Mouse (Mus musculus): ENCODE results near the gene Rrad. TPM values are rescaled to one million over a fixed set of nuclear protein-coding genes. Genes with fewer than 3 reads are reported as not detected.

Gene Rrad
- polyA plus RNA-seq, 1 experiment from 2014 or later: 3.0 TPM

DNA sequence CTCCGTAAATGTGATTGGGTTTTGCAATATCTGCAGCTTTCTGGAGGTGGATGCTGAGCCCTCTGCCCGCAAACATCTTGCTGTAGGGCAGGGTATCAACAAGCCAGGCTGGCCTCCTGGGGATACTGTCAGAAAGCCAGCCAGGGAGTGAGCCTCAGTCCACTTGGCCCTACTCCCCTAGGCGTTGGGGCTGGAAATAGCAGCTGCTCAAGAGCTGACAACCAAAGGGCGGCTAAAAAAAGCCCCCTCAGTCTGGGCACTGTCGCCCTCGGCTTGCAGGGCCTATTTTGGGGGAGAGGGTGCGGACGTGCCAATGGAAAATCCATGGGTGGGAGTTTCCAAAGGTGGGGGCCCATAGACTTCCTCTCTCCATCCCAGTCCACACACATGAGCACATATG lies 21.9 kb downstream of the Rrad start:
- Histone ChIP-seq H3K9ac (no peak overlapping the region), H3K27me3 (no peaks in the 10 kb centered on the region), H3K9me3 (no peaks in the 10 kb centered on the region), H3K4me1 (replicated peaks) (no peaks in the 10 kb centered on the region), H3K36me3 (no peaks in the 10 kb centered on the region), H3K4me2 (no peak overlapping the region), H3K4me3 (no peak overlapping the region), H3K27ac (replicated peaks) (no peak overlapping the region)
- ATAC-seq (ENCODE audit: low FRiP score, low read depth): no peak
- 68% methylated on average over 8 of the region's 8 CpGs for WGBS

DNA sequence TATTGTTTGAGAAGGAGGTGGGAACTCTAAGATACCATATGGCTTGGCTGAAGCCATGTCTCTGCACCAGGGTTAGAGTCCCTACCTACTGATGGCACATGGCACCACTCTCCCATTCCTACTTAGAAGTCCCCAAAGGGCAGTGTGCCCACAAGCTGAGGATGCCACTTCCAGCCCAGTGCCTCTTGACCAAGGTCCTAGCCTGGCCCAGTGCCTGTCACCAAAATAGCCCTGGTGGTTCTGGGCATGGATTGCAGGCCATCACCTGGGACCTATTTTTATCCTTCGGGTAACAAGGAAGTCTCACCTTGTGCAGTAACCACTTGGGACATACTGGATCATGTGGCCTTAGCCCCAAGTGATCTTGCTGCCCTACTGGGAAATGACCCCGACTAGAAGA lies 23.2 kb downstream of the Rrad start:
- Histone ChIP-seq H3K27me3 (no peaks in the 10 kb centered on the region), H3K27ac (replicated peaks) (no peak overlapping the region), H3K4me2 (no peak overlapping the region), H3K9me3 (no peaks in the 10 kb centered on the region), H3K4me1 (replicated peaks) (no peaks in the 10 kb centered on the region; the same call in 1 of the 2 replicates), H3K9ac (no peak overlapping the region), H3K4me3 (no peak overlapping the region), H3K36me3 (no peaks in the 10 kb centered on the region)
- 84% methylated on average over 2 of the region's 2 CpGs for WGBS
- ATAC-seq (ENCODE audit: low FRiP score, low read depth): no peak

DNA sequence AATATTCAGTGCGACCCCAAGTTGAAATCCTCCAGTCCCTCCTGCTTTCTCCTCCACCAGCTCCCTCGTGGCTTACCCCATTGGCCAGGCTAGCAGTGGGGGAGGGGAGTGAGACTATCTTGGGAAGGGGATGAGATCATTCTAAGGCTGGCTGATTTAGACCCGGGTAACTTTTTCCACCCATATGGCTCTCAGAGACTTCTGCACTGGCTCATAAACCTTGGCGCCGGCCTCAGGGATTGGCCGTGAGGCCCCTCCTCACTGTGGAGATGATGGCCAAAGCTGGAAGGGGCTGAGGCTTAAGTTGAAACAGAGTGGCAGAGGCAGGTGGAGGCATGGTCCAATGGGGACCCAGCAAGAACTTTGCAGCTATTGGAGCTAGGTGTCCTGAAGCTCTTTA lies 24.8 kb downstream of the Rrad start:
- H3K4me3 ChIP-seq: no peak overlapping the region
- no peaks in the 10 kb centered on the region for H3K9me3 ChIP-seq
- H3K4me1 ChIP-seq (replicated peaks): peaks cover 9% of the 10 kb centered on the region; the same call in 1 of the 2 replicates
- H3K27ac ChIP-seq (replicated peaks): no peak overlapping the region
- 58% methylated on average over 6 of the region's 6 CpGs for WGBS
- no peak overlapping the region for H3K9ac ChIP-seq
- H3K4me2 ChIP-seq: no peak overlapping the region
- peaks cover 6% of the 10 kb centered on the region; the same call in 1 of the 2 replicates for H3K27me3 ChIP-seq
- H3K36me3 ChIP-seq: no peaks in the 10 kb centered on the region
- no peak for ATAC-seq (ENCODE audit: low FRiP score, low read depth)

DNA sequence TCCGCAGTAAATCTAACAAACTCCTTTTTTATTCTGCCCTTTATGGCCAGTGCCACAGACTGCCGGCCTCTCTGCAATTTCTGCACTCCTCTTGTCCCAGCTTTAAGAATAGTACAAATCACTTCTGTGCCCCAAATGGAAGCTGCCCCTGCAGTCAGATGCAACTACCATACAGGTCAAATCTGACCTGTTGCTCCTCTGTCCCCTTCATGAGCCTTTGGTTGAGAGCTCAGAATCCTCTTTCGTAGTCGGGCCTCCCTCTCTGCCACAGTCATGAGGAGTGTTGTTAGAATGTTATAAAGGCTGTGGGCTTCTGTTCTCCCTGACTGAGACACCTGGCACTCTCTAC lies 27.9 kb downstream of the Rrad start:
- no peak for ATAC-seq (ENCODE audit: low FRiP score, low read depth)
- Histone ChIP-seq H3K36me3 (no peaks in the 10 kb centered on the region), H3K4me1 (replicated peaks) (peaks cover 9% of the 10 kb centered on the region; the same call in 1 of the 2 replicates), H3K27me3 (peaks cover 6% of the 10 kb centered on the region; the same call in 1 of the 2 replicates), H3K4me3 (no peak overlapping the region), H3K27ac (replicated peaks) (no peak overlapping the region), H3K9me3 (no peaks in the 10 kb centered on the region), H3K9ac (no peak overlapping the region), H3K4me2 (no peak overlapping the region; the same call in 1 of the 2 replicates)
- 72% methylated on average over 4 of the region's 4 CpGs for WGBS

DNA sequence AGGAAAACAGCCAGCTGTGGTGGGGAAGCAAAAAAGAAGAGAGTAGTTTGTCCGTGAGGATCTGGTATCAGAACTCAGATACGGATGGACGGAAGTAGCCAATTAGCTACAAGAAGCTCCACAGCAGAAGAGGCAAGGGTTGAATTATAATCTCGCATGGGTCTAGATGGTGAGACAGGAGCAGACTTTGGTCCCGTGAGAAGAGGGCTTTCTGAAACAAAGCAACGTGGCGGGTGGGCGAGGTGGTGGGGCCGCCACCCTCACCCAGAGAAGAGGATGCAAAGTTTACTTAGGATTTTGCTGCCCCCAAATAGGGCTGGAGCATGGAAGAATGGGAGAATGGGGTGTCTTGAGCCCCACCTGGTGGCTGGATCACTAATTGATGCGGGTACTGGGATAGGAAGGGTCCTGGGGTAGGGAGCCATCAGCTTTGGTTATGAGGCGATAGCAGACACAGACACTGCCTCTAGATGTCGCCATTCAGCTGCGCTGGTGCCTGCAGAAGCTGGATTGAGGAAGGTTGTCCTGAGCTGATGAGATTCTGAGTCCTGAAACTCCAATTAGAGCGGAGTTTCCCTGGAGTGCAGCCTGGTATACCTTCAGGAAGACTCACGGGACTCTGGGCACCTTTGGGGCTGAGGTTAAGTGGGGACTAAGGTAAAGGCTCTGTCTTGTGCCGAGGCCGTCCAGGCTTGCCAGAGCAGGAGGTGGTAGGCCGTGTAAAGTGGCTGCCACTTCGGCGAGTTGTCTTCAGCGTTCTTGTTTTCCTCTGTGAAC lies 28.5 kb downstream of the Rrad start:
- WGBS: 19% methylated on average over 21 of the region's 21 CpGs
- peak overlapping the region; percentile 25 for H3K4me3 ChIP-seq
- no peaks in the 10 kb centered on the region for H3K9me3 ChIP-seq
- H3K4me1 ChIP-seq (replicated peaks): peaks cover 9% of the 10 kb centered on the region; the same call in 1 of the 2 replicates
- H3K36me3 ChIP-seq: no peaks in the 10 kb centered on the region
- peak overlapping the region; percentile 5; the same call in 1 of the 2 replicates for H3K9ac ChIP-seq
- peak overlapping the region; percentile 63 for H3K4me2 ChIP-seq
- peak; percentile 94 for ATAC-seq (ENCODE audit: low FRiP score, low read depth)
- H3K27ac ChIP-seq (replicated peaks): no peak overlapping the region
- H3K27me3 ChIP-seq: peaks cover 6% of the 10 kb centered on the region; the same call in 1 of the 2 replicates

DNA sequence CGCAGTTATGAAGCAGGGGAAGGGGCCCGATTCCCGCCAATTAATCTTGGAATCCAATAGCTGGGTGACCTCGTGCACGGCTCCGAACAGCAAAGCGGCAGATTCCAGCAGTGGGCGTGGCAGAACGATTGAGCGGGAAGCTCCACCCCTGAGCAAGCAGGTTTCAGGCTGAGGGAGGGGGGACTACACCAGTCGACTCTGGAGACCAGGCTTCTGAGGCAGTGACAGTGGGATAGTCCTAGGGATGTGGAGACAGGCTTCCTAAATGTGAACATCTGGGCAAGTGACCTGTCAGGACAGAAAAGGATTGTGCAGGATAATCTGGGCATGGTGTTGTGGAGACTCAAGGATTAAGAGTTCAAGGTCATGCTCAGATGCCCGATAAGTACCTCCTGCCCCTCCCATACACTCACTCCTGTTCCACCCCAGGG lies 29.2 kb downstream of the Rrad start:
- H3K27me3 ChIP-seq: peaks cover 6% of the 10 kb centered on the region; the same call in 1 of the 2 replicates
- no peak overlapping the region for H3K27ac ChIP-seq (replicated peaks)
- peak overlapping the region; percentile 63 for H3K4me2 ChIP-seq
- H3K9ac ChIP-seq: peak overlapping the region; percentile 5; the same call in 1 of the 2 replicates
- H3K4me1 ChIP-seq (replicated peaks): peaks cover 9% of the 10 kb centered on the region; the same call in 1 of the 2 replicates
- no peaks in the 10 kb centered on the region for H3K9me3 ChIP-seq
- H3K36me3 ChIP-seq: no peaks in the 10 kb centered on the region
- WGBS: under 1% methylated on average over 12 of the region's 12 CpGs
- ATAC-seq (ENCODE audit: low FRiP score, low read depth): 0 out of 2 replicates have a peak, but pooled peaks have one; percentile 27
- H3K4me3 ChIP-seq: peak overlapping the region; percentile 25

DNA sequence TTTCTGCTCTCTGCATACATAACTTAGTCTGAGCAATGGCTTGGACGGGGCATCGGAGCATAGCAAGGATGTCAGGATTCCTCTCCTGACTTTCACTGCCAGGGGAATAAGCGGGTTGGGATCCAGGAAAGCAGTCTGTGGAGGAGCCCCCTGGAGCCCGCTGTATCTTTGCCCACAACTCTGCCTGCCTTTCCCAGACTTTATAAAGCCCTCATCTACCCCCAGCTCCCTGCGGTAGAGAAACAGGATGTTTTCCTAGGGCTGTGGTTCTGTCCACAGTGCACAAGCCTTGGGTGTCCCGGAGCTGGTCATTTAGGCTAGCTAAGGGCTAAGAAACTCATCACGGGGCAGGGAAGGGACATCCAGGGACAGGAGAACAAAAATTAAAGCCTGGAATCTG lies 29.7 kb downstream of the Rrad start:
- no peaks in the 10 kb centered on the region for H3K9me3 ChIP-seq
- H3K27ac ChIP-seq (replicated peaks): no peak overlapping the region
- H3K27me3 ChIP-seq: peaks cover 6% of the 10 kb centered on the region; the same call in 1 of the 2 replicates
- peak overlapping the region; percentile 63; the same call in 1 of the 2 replicates for H3K4me2 ChIP-seq
- no peak for ATAC-seq (ENCODE audit: low FRiP score, low read depth)
- H3K9ac ChIP-seq: no peak overlapping the region
- no peak overlapping the region for H3K4me3 ChIP-seq
- 25% methylated on average over 7 of the region's 7 CpGs for WGBS
- peaks cover 9% of the 10 kb centered on the region; the same call in 1 of the 2 replicates for H3K4me1 ChIP-seq (replicated peaks)
- no peaks in the 10 kb centered on the region for H3K36me3 ChIP-seq

DNA sequence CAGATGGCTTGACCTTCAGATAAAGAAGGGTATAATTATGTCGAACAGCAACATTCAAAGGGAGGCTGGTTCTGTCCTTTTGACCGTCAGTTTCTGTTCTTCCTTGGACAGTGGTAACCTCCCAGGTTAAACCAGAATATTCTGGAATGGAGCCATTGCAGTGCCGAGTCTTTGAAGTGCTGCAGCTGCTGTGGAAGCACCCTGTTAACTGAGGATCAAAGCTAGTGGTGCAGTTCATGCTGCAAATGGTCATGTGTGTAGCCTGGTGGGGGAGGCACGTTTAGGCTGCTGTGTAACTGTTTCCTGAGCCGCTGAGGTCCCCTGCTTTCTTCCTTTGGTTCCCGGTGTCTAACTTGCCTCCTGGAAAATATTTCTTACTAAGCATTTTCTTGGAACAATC lies 32.6 kb downstream of the Rrad start:
- H3K36me3 ChIP-seq: peaks cover 15% of the 10 kb centered on the region
- H3K27me3 ChIP-seq: peaks cover 6% of the 10 kb centered on the region; the same call in 1 of the 2 replicates
- H3K27ac ChIP-seq (replicated peaks): no peak overlapping the region
- H3K4me2 ChIP-seq: no peak overlapping the region
- no peaks in the 10 kb centered on the region for H3K9me3 ChIP-seq
- no peak for ATAC-seq (ENCODE audit: low FRiP score, low read depth)
- WGBS: 67% methylated on average over 6 of the region's 6 CpGs
- H3K4me1 ChIP-seq (replicated peaks): peaks cover 9% of the 10 kb centered on the region; the same call in 1 of the 2 replicates
- H3K9ac ChIP-seq: no peak overlapping the region
- H3K4me3 ChIP-seq: no peak overlapping the region

DNA sequence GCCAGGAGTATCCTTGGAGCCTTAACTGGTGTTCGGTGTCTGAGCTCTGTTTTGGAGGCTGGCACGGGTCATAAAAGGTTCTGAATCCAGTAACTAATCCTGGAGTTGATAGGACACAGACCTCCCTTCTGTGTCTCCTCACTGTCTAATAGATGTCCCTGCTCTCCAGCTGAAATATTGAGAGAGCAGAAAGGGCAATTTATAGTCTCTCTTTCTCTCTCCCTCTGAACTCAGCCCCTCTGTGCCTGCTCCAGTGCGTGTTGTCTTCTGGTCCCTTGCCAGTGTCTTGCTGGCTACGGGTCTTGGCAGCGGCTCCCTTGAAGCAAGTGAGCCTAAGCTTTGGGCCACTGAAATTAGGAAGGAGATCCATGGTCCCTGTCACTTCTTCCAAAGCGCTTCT lies 33.5 kb downstream of the Rrad start:
- H3K9me3 ChIP-seq: no peaks in the 10 kb centered on the region
- H3K27me3 ChIP-seq: peaks cover 6% of the 10 kb centered on the region; the same call in 1 of the 2 replicates
- no peak overlapping the region for H3K9ac ChIP-seq
- H3K27ac ChIP-seq (replicated peaks): no peak overlapping the region
- 79% methylated on average over 6 of the region's 6 CpGs for WGBS
- H3K4me1 ChIP-seq (replicated peaks): peaks cover 10% of the 10 kb centered on the region; the same call in 1 of the 2 replicates
- H3K4me3 ChIP-seq: no peak overlapping the region
- no peak overlapping the region for H3K4me2 ChIP-seq
- H3K36me3 ChIP-seq: peaks cover 15% of the 10 kb centered on the region
- ATAC-seq (ENCODE audit: low FRiP score, low read depth): no peak

DNA sequence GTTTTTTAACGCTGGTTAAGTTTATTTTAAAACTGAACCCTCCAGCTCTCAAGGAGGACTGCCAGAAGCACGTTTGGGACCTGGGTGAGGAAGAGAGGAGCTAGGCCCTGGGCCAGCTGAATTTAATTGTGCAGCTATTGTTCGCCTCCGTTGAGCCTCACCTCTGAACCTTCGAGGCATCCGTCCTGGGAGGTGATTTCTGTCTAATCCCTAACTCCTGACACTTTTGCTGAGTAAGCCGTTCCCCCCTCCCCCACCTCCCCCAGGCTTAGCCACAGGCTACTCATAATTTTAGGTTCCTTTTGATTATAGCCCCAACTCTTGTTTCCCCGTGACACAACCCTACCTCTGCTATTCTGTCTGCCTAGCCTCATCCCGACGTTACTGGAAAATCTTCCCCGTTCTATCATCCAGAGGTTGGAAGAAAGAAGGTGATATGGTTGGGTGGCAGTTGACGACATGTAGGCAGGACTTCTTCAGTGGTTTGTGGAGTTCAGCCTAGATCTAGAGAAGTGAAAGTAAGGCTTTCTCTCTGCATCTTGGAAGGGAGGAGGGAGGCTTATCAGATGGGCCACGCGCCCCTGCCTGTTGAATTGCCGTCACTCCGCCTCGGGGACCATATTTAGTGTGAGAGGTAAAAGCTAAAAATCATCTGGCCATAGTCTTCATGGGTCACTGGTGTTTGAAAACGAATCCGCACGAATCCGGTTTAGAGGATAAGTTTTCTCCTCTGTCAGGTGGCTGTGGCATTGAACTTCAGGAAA lies 35.2 kb downstream of the Rrad start:
- H3K27ac ChIP-seq (replicated peaks): no peak overlapping the region
- no peaks in the 10 kb centered on the region for H3K9me3 ChIP-seq
- H3K36me3 ChIP-seq: peaks cover 15% of the 10 kb centered on the region
- no peak overlapping the region for H3K9ac ChIP-seq
- no peak for ATAC-seq (ENCODE audit: low FRiP score, low read depth)
- no peaks in the 10 kb centered on the region for H3K27me3 ChIP-seq
- peaks cover 12% of the 10 kb centered on the region for H3K4me1 ChIP-seq (replicated peaks)
- H3K4me3 ChIP-seq: no peak overlapping the region
- WGBS: 88% methylated on average over 21 of the region's 21 CpGs
- H3K4me2 ChIP-seq: no peak overlapping the region

DNA sequence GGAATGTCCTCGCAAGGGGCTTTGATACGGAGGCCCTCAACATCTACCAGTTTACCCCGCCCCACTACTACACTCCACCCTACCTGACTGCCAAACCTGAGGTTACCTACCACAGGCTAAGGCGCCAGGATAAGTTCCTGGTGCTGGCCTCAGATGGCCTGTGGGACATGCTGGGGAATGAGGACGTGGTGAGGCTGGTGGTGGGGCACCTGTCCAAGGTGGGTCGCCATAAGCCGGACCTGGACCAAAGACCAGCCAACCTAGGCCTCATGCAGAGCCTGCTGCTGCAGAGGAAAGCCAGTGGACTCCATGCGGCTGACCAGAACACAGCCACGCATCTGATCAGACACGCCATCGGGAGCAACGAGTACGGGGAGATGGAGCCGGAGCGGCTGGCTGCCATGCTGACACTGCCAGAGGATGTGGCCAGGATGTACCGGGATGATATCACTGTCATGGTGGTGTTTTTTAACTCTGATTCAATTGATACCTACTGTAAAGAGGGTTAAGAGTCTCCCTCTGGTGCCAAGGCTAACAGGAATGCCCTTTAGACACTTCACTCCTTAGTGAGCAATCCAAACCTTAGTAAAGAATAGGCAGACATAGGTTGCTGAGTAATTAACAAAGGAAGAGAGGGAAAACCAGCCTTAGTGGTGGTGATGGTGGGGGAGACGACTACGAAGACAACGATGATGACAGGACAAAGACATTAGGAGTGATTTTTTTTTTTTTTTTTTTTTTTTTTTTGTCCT lies 36.3 kb downstream of the Rrad start:
- no peak for ATAC-seq (ENCODE audit: low FRiP score, low read depth)
- Histone ChIP-seq H3K27me3 (no peaks in the 10 kb centered on the region), H3K9ac (no peak overlapping the region), H3K36me3 (peaks cover 15% of the 10 kb centered on the region), H3K27ac (replicated peaks) (no peak overlapping the region), H3K9me3 (no peaks in the 10 kb centered on the region), H3K4me2 (no peak overlapping the region), H3K4me1 (replicated peaks) (peaks cover 16% of the 10 kb centered on the region), H3K4me3 (no peak overlapping the region)
- 95% methylated on average over 19 of the region's 19 CpGs for WGBS

Measured in hindbrain, embryonic 15.5 days (tissue).